Mouse (Mus musculus): ENCODE data around the gene Swap70. TPM values are rescaled to one million over a fixed set of nuclear protein-coding genes. Genes with fewer than 3 reads are reported as not detected.

The Swap70 gene
- polyA plus RNA-seq, 1 experiment from 2014 or later, result 22.3 TPM

- H3K27me3 ChIP-seq (ENCODE audit: control insufficient read depth, insufficient read depth, low read length), result no peaks in the 10 kb centered on the region
- H3K27ac ChIP-seq (ENCODE audit: low read length), result no peak overlapping the region
- WGBS, result 89% methylated on average over 9 of the region's 9 CpGs
- ATAC-seq (replicated peaks; ENCODE audit: extremely low read depth, insufficient read depth, low FRiP score), result no peak
- no peak overlapping the region for H3K9ac ChIP-seq (ENCODE audit: low read length)
- 0 out of 2 replicates have a peak, but pooled peaks cover 2% of the 10 kb centered on the region for H3K36me3 ChIP-seq (ENCODE audit: control insufficient read depth, insufficient read depth)
- no peak overlapping the region for H3K4me2 ChIP-seq (ENCODE audit: low read depth, low read length)
- no peaks in the 10 kb centered on the region for H3K9me3 ChIP-seq (replicated peaks; ENCODE audit: control insufficient read depth, low read length)
- H3K4me3 ChIP-seq (ENCODE audit: low read length), result no peak overlapping the region
- peaks cover 17% of the 10 kb centered on the region for H3K4me1 ChIP-seq (ENCODE audit: control insufficient read depth, insufficient read depth, low read length)
Measured at GRCm38 (mm10) chr7:110246526-110246925, 25.0 kb downstream of the Swap70 start.

- WGBS, result 91% methylated on average over 3 of the region's 3 CpGs
- Histone ChIP-seq H3K4me2 (ENCODE audit: low read depth, low read length) (no peak overlapping the region), H3K4me3 (ENCODE audit: low read length) (no peak overlapping the region), H3K36me3 (ENCODE audit: control insufficient read depth, insufficient read depth) (peaks cover 8% of the 10 kb centered on the region), H3K27me3 (ENCODE audit: control insufficient read depth, insufficient read depth, low read length) (no peaks in the 10 kb centered on the region), H3K9me3 (replicated peaks; ENCODE audit: control insufficient read depth, low read length) (no peaks in the 10 kb centered on the region), H3K9ac (ENCODE audit: low read length) (no peak overlapping the region), H3K27ac (ENCODE audit: low read length) (no peak overlapping the region), H3K4me1 (ENCODE audit: control insufficient read depth, insufficient read depth, low read length) (peaks cover 17% of the 10 kb centered on the region)
- ATAC-seq (replicated peaks; ENCODE audit: extremely low read depth, insufficient read depth, low FRiP score), result no peak
Measured at GRCm38 (mm10) chr7:110247801-110248200, 26.3 kb downstream of the Swap70 start.

- no peak overlapping the region for H3K9ac ChIP-seq (ENCODE audit: low read length)
- 71% methylated on average over 4 of the region's 4 CpGs for WGBS
- no peak overlapping the region for H3K27ac ChIP-seq (ENCODE audit: low read length)
- H3K4me2 ChIP-seq (ENCODE audit: low read depth, low read length), result no peak overlapping the region
- ATAC-seq (replicated peaks; ENCODE audit: extremely low read depth, insufficient read depth, low FRiP score), result 0 out of 2 replicates have a peak, but pooled peaks have one; percentile 26
- H3K4me3 ChIP-seq (ENCODE audit: low read length), result no peak overlapping the region
- no peaks in the 10 kb centered on the region for H3K9me3 ChIP-seq (replicated peaks; ENCODE audit: control insufficient read depth, low read length)
- H3K4me1 ChIP-seq (ENCODE audit: control insufficient read depth, insufficient read depth, low read length), result peaks cover 17% of the 10 kb centered on the region
- peaks cover 9% of the 10 kb centered on the region for H3K36me3 ChIP-seq (ENCODE audit: control insufficient read depth, insufficient read depth)
- no peaks in the 10 kb centered on the region for H3K27me3 ChIP-seq (ENCODE audit: control insufficient read depth, insufficient read depth, low read length)
Measured at GRCm38 (mm10) chr7:110248677-110249076, 27.2 kb downstream of the Swap70 start.

DNA sequence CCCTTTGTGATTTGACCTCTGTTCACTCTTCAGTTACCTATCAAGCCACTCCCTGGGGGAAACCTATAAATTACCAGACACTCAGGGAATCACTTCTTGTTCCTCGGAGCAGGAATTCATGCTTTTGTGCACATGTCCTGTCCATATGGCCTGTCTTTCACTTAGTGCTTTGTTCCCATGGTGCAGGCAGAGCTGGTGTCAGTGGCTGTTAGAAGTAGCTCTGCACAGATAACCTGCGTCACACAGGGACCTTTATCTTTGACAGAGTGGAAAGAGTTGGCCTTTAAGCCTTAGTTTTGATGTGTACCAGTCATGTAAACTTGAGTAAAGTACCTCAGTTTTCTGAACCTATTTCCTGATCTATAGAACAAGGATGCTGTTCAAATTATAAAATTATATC is 32.4 kb downstream of the Swap70 start:
- no peaks in the 10 kb centered on the region for H3K27me3 ChIP-seq (ENCODE audit: control insufficient read depth, insufficient read depth, low read length)
- H3K27ac ChIP-seq (ENCODE audit: low read length), result no peak overlapping the region
- no peak for ATAC-seq (replicated peaks; ENCODE audit: extremely low read depth, insufficient read depth, low FRiP score)
- peaks cover 7% of the 10 kb centered on the region; the same call in 1 of the 2 replicates for H3K4me1 ChIP-seq (ENCODE audit: control insufficient read depth, insufficient read depth, low read length)
- no peak overlapping the region for H3K4me2 ChIP-seq (ENCODE audit: low read depth, low read length)
- H3K4me3 ChIP-seq (ENCODE audit: low read length), result no peak overlapping the region
- H3K9me3 ChIP-seq (replicated peaks; ENCODE audit: control insufficient read depth, low read length), result no peaks in the 10 kb centered on the region
- no peak overlapping the region for H3K9ac ChIP-seq (ENCODE audit: low read length)
- peaks cover 9% of the 10 kb centered on the region for H3K36me3 ChIP-seq (ENCODE audit: control insufficient read depth, insufficient read depth)
- WGBS, result 30% methylated on average over 2 of the region's 2 CpGs

- Histone ChIP-seq H3K4me1 (ENCODE audit: control insufficient read depth, insufficient read depth, low read length) (peaks cover 10% of the 10 kb centered on the region), H3K27ac (ENCODE audit: low read length) (no peak overlapping the region), H3K27me3 (ENCODE audit: control insufficient read depth, insufficient read depth, low read length) (no peaks in the 10 kb centered on the region), H3K9me3 (replicated peaks; ENCODE audit: control insufficient read depth, low read length) (no peaks in the 10 kb centered on the region), H3K9ac (ENCODE audit: low read length) (no peak overlapping the region), H3K4me2 (ENCODE audit: low read depth, low read length) (no peak overlapping the region), H3K36me3 (ENCODE audit: control insufficient read depth, insufficient read depth) (peaks cover 9% of the 10 kb centered on the region), H3K4me3 (ENCODE audit: low read length) (no peak overlapping the region)
- ATAC-seq (replicated peaks; ENCODE audit: extremely low read depth, insufficient read depth, low FRiP score), result no peak; the same call in 1 of the 2 replicates
- 64% methylated on average over 5 of the region's 5 CpGs for WGBS
Measured at GRCm38 (mm10) chr7:110254395-110254794, 32.9 kb downstream of the Swap70 start.

- H3K4me2 ChIP-seq (ENCODE audit: low read depth, low read length), result no peak overlapping the region
- ATAC-seq (replicated peaks; ENCODE audit: extremely low read depth, insufficient read depth, low FRiP score), result no peak
- no peaks in the 10 kb centered on the region for H3K9me3 ChIP-seq (replicated peaks; ENCODE audit: control insufficient read depth, low read length)
- H3K4me1 ChIP-seq (ENCODE audit: control insufficient read depth, insufficient read depth, low read length), result peaks cover 19% of the 10 kb centered on the region
- H3K4me3 ChIP-seq (ENCODE audit: low read length), result no peak overlapping the region
- H3K27ac ChIP-seq (ENCODE audit: low read length), result no peak overlapping the region; the same call in 1 of the 2 replicates
- 60% methylated on average over 2 of the region's 2 CpGs for WGBS
- no peaks in the 10 kb centered on the region for H3K27me3 ChIP-seq (ENCODE audit: control insufficient read depth, insufficient read depth, low read length)
- no peak overlapping the region for H3K9ac ChIP-seq (ENCODE audit: low read length)
- peaks cover 9% of the 10 kb centered on the region for H3K36me3 ChIP-seq (ENCODE audit: control insufficient read depth, insufficient read depth)
Measured at GRCm38 (mm10) chr7:110257059-110257458, 35.5 kb downstream of the Swap70 start.

- no peaks in the 10 kb centered on the region for H3K27me3 ChIP-seq (ENCODE audit: control insufficient read depth, insufficient read depth, low read length)
- 66% methylated on average over 11 of the region's 11 CpGs for WGBS
- no peak for ATAC-seq (replicated peaks; ENCODE audit: extremely low read depth, insufficient read depth, low FRiP score)
- H3K9me3 ChIP-seq (replicated peaks; ENCODE audit: control insufficient read depth, low read length), result no peaks in the 10 kb centered on the region
- H3K4me3 ChIP-seq (ENCODE audit: low read length), result no peak overlapping the region
- H3K4me1 ChIP-seq (ENCODE audit: control insufficient read depth, insufficient read depth, low read length), result peaks cover 27% of the 10 kb centered on the region
- H3K36me3 ChIP-seq (ENCODE audit: control insufficient read depth, insufficient read depth), result peaks cover 3% of the 10 kb centered on the region
- no peak overlapping the region for H3K9ac ChIP-seq (ENCODE audit: low read length)
- H3K27ac ChIP-seq (ENCODE audit: low read length), result no peak overlapping the region
- H3K4me2 ChIP-seq (ENCODE audit: low read depth, low read length), result no peak overlapping the region
Measured at GRCm38 (mm10) chr7:110258196-110258950, 36.9 kb downstream of the Swap70 start.

- no peaks in the 10 kb centered on the region for H3K27me3 ChIP-seq (ENCODE audit: control insufficient read depth, insufficient read depth, low read length)
- peak; percentile 52; the same call in 1 of the 2 replicates for ATAC-seq (replicated peaks; ENCODE audit: extremely low read depth, insufficient read depth, low FRiP score)
- peaks cover 22% of the 10 kb centered on the region for H3K4me1 ChIP-seq (ENCODE audit: control insufficient read depth, insufficient read depth, low read length)
Measured at GRCm38 (mm10) chr7:110259966-110260711, 38.6 kb downstream of the Swap70 start.

DNA sequence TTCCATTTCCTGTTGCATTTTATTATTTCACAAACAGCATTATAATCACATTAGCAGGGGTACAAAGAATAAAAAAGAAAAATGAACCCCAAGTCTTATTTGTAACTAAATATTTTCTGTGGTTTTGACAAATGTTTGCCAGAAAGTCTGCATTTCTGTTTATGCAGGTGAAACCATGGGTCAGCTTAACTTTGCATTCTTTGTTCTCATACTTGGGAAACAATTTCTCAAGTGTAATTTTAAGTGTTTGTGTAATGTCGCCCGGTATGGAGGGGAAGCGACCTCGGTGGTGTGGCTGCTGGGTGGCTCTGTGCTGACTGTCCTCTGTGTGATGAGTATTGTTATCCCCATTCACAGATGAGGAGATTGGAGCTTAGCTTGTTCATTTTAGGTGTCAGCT is 40.3 kb downstream of the Swap70 start:
- ATAC-seq (replicated peaks; ENCODE audit: extremely low read depth, insufficient read depth, low FRiP score), result no peak
- no peaks in the 10 kb centered on the region for H3K27me3 ChIP-seq (ENCODE audit: control insufficient read depth, insufficient read depth, low read length)
- H3K4me3 ChIP-seq (ENCODE audit: low read length), result no peak overlapping the region
- 60% methylated on average over 4 of the region's 4 CpGs for WGBS
- no peaks in the 10 kb centered on the region for H3K9me3 ChIP-seq (replicated peaks; ENCODE audit: control insufficient read depth, low read length)
- no peak overlapping the region for H3K9ac ChIP-seq (ENCODE audit: low read length)
- H3K4me1 ChIP-seq (ENCODE audit: control insufficient read depth, insufficient read depth, low read length), result peaks cover 25% of the 10 kb centered on the region
- H3K4me2 ChIP-seq (ENCODE audit: low read depth, low read length), result no peak overlapping the region
- H3K36me3 ChIP-seq (ENCODE audit: control insufficient read depth, insufficient read depth), result no peaks in the 10 kb centered on the region
- no peak overlapping the region for H3K27ac ChIP-seq (ENCODE audit: low read length)

More at GRCm38 (mm10) chr7:110259966-110260711, 38.6 kb downstream of the Swap70 start:
- no peaks in the 10 kb centered on the region for H3K9me3 ChIP-seq (replicated peaks; ENCODE audit: control insufficient read depth, low read length)
- peak overlapping the region; percentile 79 for H3K27ac ChIP-seq (ENCODE audit: low read length)
- no peak overlapping the region for H3K4me2 ChIP-seq (ENCODE audit: low read depth, low read length)
- peaks cover 3% of the 10 kb centered on the region for H3K36me3 ChIP-seq (ENCODE audit: control insufficient read depth, insufficient read depth)
- 62% methylated on average over 4 of the region's 4 CpGs for WGBS
- H3K4me3 ChIP-seq (ENCODE audit: low read length), result no peak overlapping the region
- no peak overlapping the region for H3K9ac ChIP-seq (ENCODE audit: low read length)
